Comparison of ENCODE assay signal across 30 mouse cellular contexts in the genomic region with DNA sequence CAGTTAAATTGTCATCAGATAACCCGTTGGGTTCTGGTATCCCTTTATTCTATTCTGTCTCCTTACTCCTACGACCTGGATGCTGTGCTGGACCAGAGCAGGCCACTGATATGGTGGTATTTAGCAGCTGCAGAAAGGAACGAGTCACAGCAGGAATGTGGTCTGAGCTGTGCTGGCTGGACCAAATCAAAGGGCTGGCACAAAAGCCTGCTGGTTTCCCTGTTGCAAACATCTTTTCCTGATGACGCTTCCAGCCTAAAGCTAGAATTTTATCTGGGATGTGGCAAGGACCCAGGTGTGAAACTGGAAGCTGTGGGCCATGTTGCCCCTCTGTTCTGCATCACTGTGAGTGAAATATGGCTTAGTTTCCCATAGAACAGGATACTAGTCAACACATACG. TPM values are rescaled to one million over a fixed set of nuclear protein-coding genes. Genes with fewer than 3 reads are reported as not detected.
DNase-seq lines count a peak whose midpoint lies in the region; ATAC-seq and TF ChIP-seq lines count a peak whose summit lies in the region.
"Had no signal": no experiment of that assay in that cellular context is flagged by ENCODE, and none has a peak within 500 bp of the region (broad histone marks: within the 10 kb centered on the region; RNA-seq: fewer than 3 reads in every experiment).

No protein-coding gene starts in this region.

- H3K4me2 ChIP-seq in heart, embryonic 12.5 days = no peak overlapping the region
- no peak overlapping the region for H3K4me2 ChIP-seq in midbrain, embryonic 16.5 days (ENCODE audit: low read length)
- H3K4me2 ChIP-seq: embryonic facial prominence, embryonic 12.5 days; forebrain, embryonic 12.5 days had no signal

- TF ChIP-seq POLR2A in embryonic fibroblast, embryonic 13.5 days (IDR thresholded peaks at IDR 0.05; ENCODE audit: low read depth, low read length) = no peak

- no peak overlapping the region for H3K4me3 ChIP-seq in heart, embryonic 12.5 days
- H3K4me3 ChIP-seq in embryonic fibroblast, embryonic 13.5 days (ENCODE audit: insufficient read depth, low read length) = no peak overlapping the region
- H3K4me3 ChIP-seq in midbrain, embryonic 16.5 days (ENCODE audit: low read depth, low read length) = no peak overlapping the region
- H3K4me3 ChIP-seq: embryonic facial prominence, embryonic 10.5 days; embryonic facial prominence, embryonic 12.5 days; erythroblast, embryonic 14.5 days; forebrain, embryonic 10.5 days; forebrain, embryonic 12.5 days had no signal

- H3K27me3 ChIP-seq in heart, embryonic 12.5 days (replicated peaks) = no peaks in the 10 kb centered on the region; the same call in 1 of the 2 replicates
- no peaks in the 10 kb centered on the region for H3K27me3 ChIP-seq in midbrain, embryonic 16.5 days (ENCODE audit: control insufficient read depth, insufficient read depth, low read depth, low read length)
- H3K27me3 ChIP-seq: CH12.LX; embryonic facial prominence, embryonic 12.5 days had no signal

- no peak for ATAC-seq in heart, embryonic 12.5 days (ENCODE audit: insufficient number of reproducible peaks, low FRiP score)
- no peak for ATAC-seq in midbrain, embryonic 16.5 days
- no peak for ATAC-seq in granulocyte monocyte progenitor cell, adult 5-6 weeks (replicated peaks; ENCODE audit: poor library complexity, severe bottlenecking)
- ATAC-seq: activated CD4-positive, CD25-positive, alpha-beta regulatory T cell, adult 4 months; CD4-positive, CD25-positive, alpha-beta regulatory T cell, adult 4 months; forebrain, embryonic 14.5 days; forebrain, embryonic 16.5 days; Patski had no signal

- no peak overlapping the region for H3K9ac ChIP-seq in heart, embryonic 12.5 days
- no peak overlapping the region for H3K9ac ChIP-seq in midbrain, embryonic 16.5 days (ENCODE audit: low read depth, low read length)
- H3K9ac ChIP-seq: embryonic facial prominence, embryonic 12.5 days; forebrain, embryonic 12.5 days had no signal

- DNase-seq in heart, adult 11 months = peak; percentile 85
- peak; percentile 68 for DNase-seq in 3T3-L1 (ENCODE audit: low read depth, low spot score)
- DNase-seq in Muller cell, postnatal 12 days (ENCODE audit: inconsistent ontology term) = peak; percentile 48
- DNase-seq: adrenal gland, adult 8-10 months; adrenal gland, postnatal 14 days; adrenal gland, postnatal 36 days; B cell, adult 2 months; cerebellum, adult 18-20 months; cerebellum, adult 8-10 months; cerebellum, adult 9-11 months; cerebellum, postnatal 14 days had no signal

- H3K4me1 ChIP-seq in heart, embryonic 12.5 days (replicated peaks) = peaks cover 44% of the 10 kb centered on the region
- peaks cover 24% of the 10 kb centered on the region for H3K4me1 ChIP-seq in embryonic fibroblast, embryonic 13.5 days (ENCODE audit: control insufficient read depth, insufficient read depth, low read length)
- H3K4me1 ChIP-seq in midbrain, embryonic 16.5 days (ENCODE audit: control insufficient read depth, insufficient read depth, low read length) = no peaks in the 10 kb centered on the region
- H3K4me1 ChIP-seq: forebrain, embryonic 12.5 days had no signal

- TF ChIP-seq CTCF in embryonic fibroblast, embryonic 13.5 days (IDR thresholded peaks at IDR 0.05; ENCODE audit: borderline replicate concordance, insufficient read depth, low read length) = no peak

- no peak overlapping the region for H3K27ac ChIP-seq in heart, embryonic 12.5 days (ENCODE audit: poor library complexity, severe bottlenecking)
- peak overlapping the region; percentile 20; the same call in 1 of the 2 replicates for H3K27ac ChIP-seq in embryonic fibroblast, embryonic 13.5 days (ENCODE audit: insufficient read depth, low read length)
- no peak overlapping the region for H3K27ac ChIP-seq in midbrain, embryonic 16.5 days (ENCODE audit: low read length)
- H3K27ac ChIP-seq: embryonic facial prominence, embryonic 12.5 days; forebrain, embryonic 12.5 days had no signal

- WGBS in heart, embryonic 12.5 days = 45% methylated on average over 5 of the region's 5 CpGs
- WGBS in midbrain, embryonic 16.5 days = 52% methylated on average over 5 of the region's 5 CpGs

- peaks cover 18% of the 10 kb centered on the region; the same call in 1 of the 2 replicates for H3K36me3 ChIP-seq in heart, embryonic 12.5 days
- H3K36me3 ChIP-seq in midbrain, embryonic 16.5 days (ENCODE audit: control insufficient read depth, insufficient read depth, low read length) = no peaks in the 10 kb centered on the region
- H3K36me3 ChIP-seq: embryonic facial prominence, embryonic 10.5 days; embryonic facial prominence, embryonic 12.5 days; forebrain, embryonic 10.5 days; forebrain, embryonic 12.5 days; G1E had no signal

- H3K9me3 ChIP-seq in heart, embryonic 12.5 days (replicated peaks) = no peaks in the 10 kb centered on the region
- H3K9me3 ChIP-seq in midbrain, embryonic 16.5 days (replicated peaks; ENCODE audit: control insufficient read depth, low read length, poor library complexity, severe bottlenecking) = no peaks in the 10 kb centered on the region
- H3K9me3 ChIP-seq: embryonic facial prominence, embryonic 10.5 days; embryonic facial prominence, embryonic 12.5 days; forebrain, embryonic 10.5 days; forebrain, embryonic 12.5 days; G1E had no signal

RNA-seq across cellular contexts. Expression of gene Lrrc32, which starts 8.4 kb away (rescaled TPM):
- polyA plus RNA-seq in heart, embryonic 12.5 days (2016; fragmentation: Nextera tagmentation; extraction: Ambion mirVana) = 7.5 TPM in 2 replicates
- 95.5 and 220 TPM in 2 replicates for polyA plus RNA-seq in embryonic fibroblast, embryonic 13.5 days (2011; ENCODE audit: insufficient read length, low read depth, missing spikeins)
- polyA plus RNA-seq in midbrain, embryonic 16.5 days (2015; fragmentation: Nextera tagmentation; extraction: Ambion mirVana) = 4.6 and 4.8 TPM in 2 replicates
- not detected in 2 replicates for total RNA-seq in granulocyte monocyte progenitor cell, adult 5-6 weeks (2014; fragmentation: Nextera tagmentation)
- total RNA-seq in granulocyte monocyte progenitor cell, adult 5-6 weeks (2017) = not detected in 2 replicates
- polyA plus RNA-seq: G1E had no signal

RNA-seq across cellular contexts. Expression of gene Gucy2d, which starts 57.2 kb away (rescaled TPM):
- not detected in 2 replicates for polyA plus RNA-seq in heart, embryonic 12.5 days (2016; fragmentation: Nextera tagmentation; extraction: Ambion mirVana)
- polyA plus RNA-seq in embryonic fibroblast, embryonic 13.5 days (2011; ENCODE audit: insufficient read length, low read depth, missing spikeins) = not detected in 2 replicates
- 0.05 TPM in 1 of 2 replicates, not detected in the other for polyA plus RNA-seq in midbrain, embryonic 16.5 days (2015; fragmentation: Nextera tagmentation; extraction: Ambion mirVana)
- not detected in 2 replicates for total RNA-seq in granulocyte monocyte progenitor cell, adult 5-6 weeks (2014; fragmentation: Nextera tagmentation)
- not detected in 2 replicates for total RNA-seq in granulocyte monocyte progenitor cell, adult 5-6 weeks (2017)
- total RNA-seq: adrenal gland, adult 18-20 months; adrenal gland, adult 8-10 months; adrenal gland, postnatal 14 days; adrenal gland, postnatal 36 days; CH12.LX had no signal
- polyA plus RNA-seq: activated CD4-positive, CD25-positive, alpha-beta regulatory T cell, adult 4 months; CD4-positive, CD25-positive, alpha-beta regulatory T cell, adult 4 months; cortical plate, adult 2 months; embryonic facial prominence, embryonic 10.5 days; erythroblast, embryonic 14.5 days; forebrain, embryonic 10.5 days; forebrain, embryonic 12.5 days; forebrain, embryonic 16.5 days; frontal cortex, adult 2 months; G1E; Patski had no signal

Comparison
In these comparisons a context has a peak if more than half of its experiments do, and no peak if none do; other contexts are left out.
1. RNA of gene Lrrc32, which starts 8.4 kb away (polyA plus RNA-seq): 95.5 to 220 TPM in embryonic fibroblast, embryonic 13.5 days; 7.5 TPM in heart, embryonic 12.5 days and 4.6 to 4.8 TPM in midbrain, embryonic 16.5 days; every median in the first group is over 10 times any median in the second.
2. Peak in every context shown above with its lines, with median percentiles within 50 percentile points of each other: DNase-seq.